Mouse (Mus musculus) hindbrain, postnatal 0 days (tissue): Measurements from ENCODE around the gene Adgrb2. TPM values are rescaled to one million over a fixed set of nuclear protein-coding genes. Genes with fewer than 3 reads are reported as not detected.

Experiments
- ATAC-seq: fragments of 200-750 bp; cut with Nextera tagmentation; 2 replicates; pipeline ENCODE4 v1.8.0; 2017; ENCODE audit warnings: mild to moderate bottlenecking, moderate TSS enrichment, moderate library complexity
- DNase-seq: peaks from one replicate; pipeline ENCODE4 v3.0.0-alpha.2; 2015; ENCODE audit warnings: low spot score
- H3K27ac ChIP-seq: fragments of 300-500 bp; sonication (generic); 2 replicates; pipeline ENCODE4 v1.5.1; 2014; ENCODE audit warnings: mild to moderate bottlenecking
- H3K27me3 ChIP-seq: fragments of 300-500 bp; sonication (generic); 2 replicates; pipeline ENCODE4 v1.6.1; 2014; ENCODE audit warnings: low read length, mixed read lengths; ENCODE audit not compliant: insufficient read depth
- H3K36me3 ChIP-seq: fragments of 300-500 bp; sonication (generic); 2 replicates; pipeline ENCODE4 v1.6.1; 2014; ENCODE audit warnings: low read length, mixed read lengths; ENCODE audit not compliant: insufficient read depth
- H3K4me1 ChIP-seq: fragments of 300-500 bp; sonication (generic); 2 replicates; pipeline ENCODE4 v1.6.1; 2014; ENCODE audit warnings: antibody characterized with exemption, low read length, mixed read lengths; ENCODE audit not compliant: insufficient read depth
- H3K4me2 ChIP-seq: fragments of 300-500 bp; sonication (generic); 2 replicates; pipeline ENCODE4 v1.6.1; 2014; ENCODE audit warnings: low read depth, mild to moderate bottlenecking, low read length, moderate library complexity, mixed read lengths
- H3K4me3 ChIP-seq: fragments of 300-500 bp; sonication (generic); 2 replicates; pipeline ENCODE4 v1.5.1; 2014; ENCODE audit warnings: low read length
- H3K9ac ChIP-seq: fragments of 300-500 bp; sonication (generic); replicated peaks from 2 replicates; pipeline ENCODE4 v1.6.1; 2014; ENCODE audit warnings: mild to moderate bottlenecking, low read length, moderate library complexity, mixed read lengths
- H3K9me3 ChIP-seq: fragments of 300-500 bp; sonication (generic); 2 replicates; pipeline ENCODE4 v1.6.1; 2016; ENCODE audit warnings: low read length, mixed read lengths
- CTCF ChIP-seq: IDR thresholded peaks from 2 replicates; pipeline ENCODE4 v1.5.1; 2016; ENCODE audit warnings: antibody characterized with exemption, control low read depth, low read depth
- WGBS: fragments of 180-500 bp; shearing (Covaris S2); extraction: QIAGEN DNeasy Blood & Tissue Kit; methylation state at CpG from one replicate; pipeline ENCODE4 v1.1.7; 2014; 5-methylcytosine and 5-hydroxymethylcytosine counted together
- polyA plus RNA-seq: library from polyadenylated mRNA; unstranded; fragments of >200 nt; fragmentation: Nextera tagmentation; extraction: Ambion mirVana; gene quantifications from 2 replicates; pipeline ENCODE4 v1.2.1, GENCODE M21; 2015
- total RNA-seq: library from RNA; depleted of rRNA; stranded (reverse); fragments of >200 nt; gene quantifications from 2 replicates; pipeline ENCODE4 v1.2.3, GENCODE M21; 2014

Gene Adgrb2
- total and polyA plus RNA-seq, 2 experiments from 2014 or later, result 15.9 to 313 TPM

DNA sequence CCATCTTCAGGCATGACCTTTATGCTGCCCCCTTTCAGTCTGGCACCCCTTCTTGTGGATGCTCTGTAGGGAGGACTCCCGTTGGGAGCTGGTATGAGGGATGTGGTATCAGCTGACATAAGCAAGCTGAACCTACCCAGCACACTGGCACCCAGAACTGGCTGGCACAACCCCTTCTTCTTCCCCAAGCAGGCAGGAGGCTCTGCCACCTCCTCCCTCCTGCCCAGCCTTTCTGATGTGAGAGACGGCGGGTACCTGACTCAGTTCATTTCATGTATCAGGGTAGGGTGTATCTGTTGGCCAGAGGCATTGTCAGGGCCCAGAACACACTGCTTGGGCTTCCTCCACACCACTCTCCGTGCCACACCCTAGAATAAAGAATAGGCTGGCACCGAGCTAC lies 10.1 kb downstream of the Adgrb2 start:
- Histone ChIP-seq H3K27me3 (no peaks in the 10 kb centered on the region), H3K36me3 (peaks cover 3% of the 10 kb centered on the region; the same call in 1 of the 2 replicates), H3K4me2 (no peak overlapping the region), H3K27ac (peak overlapping the region; percentile 64; the same call in 1 of the 2 replicates), H3K4me1 (peaks cover 20% of the 10 kb centered on the region), H3K9me3 (no peaks in the 10 kb centered on the region), H3K9ac (no peak overlapping the region), H3K4me3 (no peak overlapping the region)
- DNase-seq (no peak), ATAC-seq (no peak; the same call in 1 of the 2 replicates)
- WGBS, result 71% methylated on average over 5 of the region's 5 CpGs
- no peak for TF ChIP-seq CTCF

- no peak for ATAC-seq
- H3K27ac ChIP-seq, result peak overlapping the region; percentile 64; the same call in 1 of the 2 replicates
- WGBS, result 65% methylated on average over 8 of the region's 8 CpGs
- H3K36me3 ChIP-seq, result peaks cover 3% of the 10 kb centered on the region; the same call in 1 of the 2 replicates
- no peak overlapping the region for H3K4me2 ChIP-seq
- H3K9me3 ChIP-seq, result no peaks in the 10 kb centered on the region
- DNase-seq, result no peak
- no peak overlapping the region for H3K9ac ChIP-seq
- H3K4me1 ChIP-seq, result peaks cover 15% of the 10 kb centered on the region
- no peaks in the 10 kb centered on the region for H3K27me3 ChIP-seq
- TF ChIP-seq CTCF, result no peak
- no peak overlapping the region for H3K4me3 ChIP-seq
Measured at GRCm38 (mm10) chr4:129995255-129995654, 10.6 kb downstream of the Adgrb2 start.

DNA sequence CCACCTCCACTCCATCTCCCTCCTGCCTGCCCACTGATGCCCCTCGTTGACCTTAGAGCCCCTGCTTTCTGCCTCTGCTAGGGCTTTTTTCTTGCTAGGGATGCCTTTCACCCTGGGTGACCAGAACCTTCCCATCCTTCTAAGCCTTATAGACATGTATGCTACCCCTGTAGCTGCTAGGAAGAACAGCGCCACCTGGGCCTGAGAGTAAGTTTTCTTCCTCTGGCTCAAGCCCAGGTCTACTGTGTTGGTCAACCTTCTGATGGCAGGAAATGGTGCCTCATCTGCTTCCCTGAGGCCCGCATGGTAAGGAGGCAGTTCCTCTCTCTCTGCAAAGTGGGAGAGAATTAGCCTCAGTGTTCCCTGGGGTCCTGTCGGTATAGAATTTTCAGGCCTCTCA lies 11.3 kb downstream of the Adgrb2 start:
- DNase-seq (no peak), ATAC-seq (no peak)
- Histone ChIP-seq H3K9me3 (no peaks in the 10 kb centered on the region), H3K9ac (no peak overlapping the region), H3K4me1 (peaks cover 14% of the 10 kb centered on the region), H3K4me2 (no peak overlapping the region), H3K27me3 (no peaks in the 10 kb centered on the region), H3K4me3 (no peak overlapping the region), H3K36me3 (peaks cover 3% of the 10 kb centered on the region; the same call in 1 of the 2 replicates), H3K27ac (no peak overlapping the region)
- TF ChIP-seq CTCF, result peak; percentile 39; the same call in 1 of the 2 replicates
- WGBS, result 68% methylated on average over 4 of the region's 4 CpGs

DNA sequence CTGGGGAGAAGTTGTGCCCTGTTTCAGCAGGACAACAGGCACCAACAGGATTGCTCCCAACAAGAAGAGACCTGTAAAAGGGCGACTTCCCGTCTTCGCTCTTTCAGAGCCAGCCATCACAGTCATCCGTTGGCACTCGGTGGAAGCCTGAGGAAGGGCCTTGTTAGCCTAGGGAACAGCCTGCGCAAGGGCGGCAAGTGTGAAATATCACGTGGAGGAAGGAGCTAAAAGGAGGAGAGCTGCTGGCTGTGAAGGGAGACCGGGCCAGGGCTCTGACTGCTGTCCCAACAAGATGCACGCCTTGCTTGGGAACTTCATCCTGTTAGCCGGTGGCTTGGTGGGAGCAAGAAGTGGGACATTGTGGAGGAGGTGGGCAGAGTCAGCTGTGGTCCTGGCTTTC lies 13.5 kb downstream of the Adgrb2 start:
- WGBS, result 66% methylated on average over 11 of the region's 11 CpGs
- ATAC-seq, result no peak
- TF ChIP-seq CTCF, result no peak
- Histone ChIP-seq H3K9me3 (no peaks in the 10 kb centered on the region), H3K36me3 (no peaks in the 10 kb centered on the region), H3K27me3 (no peaks in the 10 kb centered on the region), H3K27ac (no peak overlapping the region), H3K4me3 (no peak overlapping the region), H3K4me2 (no peak overlapping the region), H3K9ac (no peak overlapping the region), H3K4me1 (peaks cover 17% of the 10 kb centered on the region)
- DNase-seq, result no peak

DNA sequence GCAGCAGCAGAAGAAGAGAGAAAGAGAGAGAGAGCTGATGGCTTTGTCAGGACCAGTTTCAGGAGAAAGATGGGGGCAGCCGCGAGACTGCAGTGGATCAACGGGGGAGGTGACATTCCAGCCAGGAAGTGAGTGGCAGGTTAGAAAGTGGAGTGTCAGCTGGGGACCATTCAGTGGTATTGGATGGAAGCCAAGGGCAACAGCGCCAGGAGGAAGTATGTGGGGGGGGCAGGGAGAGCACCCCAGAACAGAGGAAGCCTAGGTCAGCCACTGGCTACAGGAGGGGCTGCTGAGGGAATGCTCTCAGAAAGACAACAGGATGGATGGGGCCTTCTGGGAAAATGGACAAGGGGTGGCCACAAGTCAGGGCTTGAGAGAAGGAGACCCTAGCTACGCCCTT lies 17.0 kb downstream of the Adgrb2 start:
- H3K4me2 ChIP-seq, result no peak overlapping the region
- WGBS, result 16% methylated on average over 5 of the region's 5 CpGs
- TF ChIP-seq CTCF, result peak; percentile 27; the same call in 1 of the 2 replicates

GRCm38 (mm10) chr4:130002157-130002556 lies 17.5 kb downstream of the Adgrb2 start:
- peak; percentile 59 for ATAC-seq

More for the DNA sequence above, 17.0 kb downstream of the Adgrb2 start:
- Histone ChIP-seq H3K4me1 (0 out of 2 replicates have a peak, but pooled peaks cover 4% of the 10 kb centered on the region), H3K9me3 (no peaks in the 10 kb centered on the region), H3K36me3 (no peaks in the 10 kb centered on the region), H3K9ac (no peak overlapping the region), H3K27ac (peak overlapping the region; percentile 23; the same call in 1 of the 2 replicates), H3K4me3 (no peak overlapping the region), H3K27me3 (no peaks in the 10 kb centered on the region)
- no peak for ATAC-seq
- peak; percentile 44 for DNase-seq

GRCm38 (mm10) chr4:130005593-130005992 lies 20.9 kb downstream of the Adgrb2 start:
- H3K36me3 ChIP-seq, result peaks cover 15% of the 10 kb centered on the region
- TF ChIP-seq CTCF, result peak; percentile 43
- H3K4me3 ChIP-seq, result no peak overlapping the region
- H3K9me3 ChIP-seq, result no peaks in the 10 kb centered on the region
- ATAC-seq (no peak; the same call in 1 of the 2 replicates), DNase-seq (peak; percentile 48)
- H3K27me3 ChIP-seq, result no peaks in the 10 kb centered on the region
- no peak overlapping the region for H3K9ac ChIP-seq
- 0 out of 2 replicates have a peak, but pooled peaks cover 4% of the 10 kb centered on the region for H3K4me1 ChIP-seq
- H3K27ac ChIP-seq, result no peak overlapping the region
- 68% methylated on average over 9 of the region's 9 CpGs for WGBS
- H3K4me2 ChIP-seq, result no peak overlapping the region

More at GRCm38 (mm10) chr4:130002157-130002556, 17.5 kb downstream of the Adgrb2 start:
- no peaks in the 10 kb centered on the region for H3K9me3 ChIP-seq
- H3K4me2 ChIP-seq, result no peak overlapping the region
- DNase-seq, result peak; percentile 61
- 46% methylated on average over 10 of the region's 10 CpGs for WGBS
- 0 out of 2 replicates have a peak, but pooled peaks cover 4% of the 10 kb centered on the region for H3K4me1 ChIP-seq
- H3K9ac ChIP-seq, result no peak overlapping the region
- H3K36me3 ChIP-seq, result no peaks in the 10 kb centered on the region
- peak overlapping the region; percentile 23; the same call in 1 of the 2 replicates for H3K27ac ChIP-seq
- no peak overlapping the region for H3K4me3 ChIP-seq
- H3K27me3 ChIP-seq, result no peaks in the 10 kb centered on the region
- TF ChIP-seq CTCF, result no peak
